Mouse (Mus musculus) kidney, postnatal 0 days (tissue): ENCODE measurements around the gene Slc17a4. TPM values are rescaled to one million over a fixed set of nuclear protein-coding genes. Genes with fewer than 3 reads are reported as not detected.
A peak's percentile ranks its signal among the peaks of the same experiment; 100 is the strongest.

ENCODE experiments used
- ATAC-seq: fragments of 200-750 bp; cut with Nextera tagmentation; replicated peaks from 2 replicates; pipeline ENCODE4 v1.8.0; 2017; ENCODE audit warnings: low read depth, moderate number of reproducible peaks, moderate TSS enrichment, moderate library complexity; ENCODE audit not compliant: low FRiP score
- DNase-seq: peaks from one replicate; pipeline ENCODE4 v3.0.0-alpha.2; 2016; ENCODE audit warnings: low spot score
- H3K27ac ChIP-seq: fragments of 300-500 bp; sonication (generic); 2 replicates; pipeline ENCODE4 v1.5.1; 2014; ENCODE audit warnings: mild to moderate bottlenecking
- H3K27me3 ChIP-seq: fragments of 300-500 bp; sonication (generic); 2 replicates; pipeline ENCODE4 v1.6.1; 2014; ENCODE audit warnings: low read length, mixed read lengths; ENCODE audit not compliant: insufficient read depth
- H3K36me3 ChIP-seq: fragments of 300-500 bp; sonication (generic); 2 replicates; pipeline ENCODE4 v1.6.1; 2014; ENCODE audit warnings: low read length, mixed read lengths; ENCODE audit not compliant: insufficient read depth
- H3K4me1 ChIP-seq: fragments of 300-500 bp; sonication (generic); replicated peaks from 2 replicates; pipeline ENCODE4 v1.6.1; 2014; ENCODE audit warnings: antibody characterized with exemption, low read length, mixed read lengths; ENCODE audit not compliant: insufficient read depth
- H3K4me2 ChIP-seq: fragments of 300-500 bp; sonication (generic); 2 replicates; pipeline ENCODE4 v1.6.1; 2014; ENCODE audit warnings: mild to moderate bottlenecking, low read length, moderate library complexity, mixed read lengths
- H3K4me3 ChIP-seq: fragments of 300-500 bp; sonication (generic); replicated peaks from 2 replicates; pipeline ENCODE4 v1.5.1; 2014; ENCODE audit warnings: low read depth, low read length
- H3K9ac ChIP-seq: fragments of 300-500 bp; sonication (generic); 2 replicates; pipeline ENCODE4 v1.6.1; 2014; ENCODE audit warnings: low read depth, low read length
- H3K9me3 ChIP-seq: fragments of 300-500 bp; sonication (generic); replicated peaks from 2 replicates; pipeline ENCODE4 v1.6.1; 2016; ENCODE audit warnings: low read length, inconsistent platforms, mixed read lengths
- CTCF ChIP-seq: IDR thresholded peaks from 2 replicates; pipeline ENCODE4 v1.5.1; 2016; ENCODE audit warnings: antibody characterized with exemption, low read depth, mild to moderate bottlenecking, moderate library complexity
- WGBS: fragments of 180-500 bp; shearing (Covaris S2); extraction: QIAGEN DNeasy Blood & Tissue Kit; methylation state at CpG from one replicate; pipeline ENCODE4 v1.1.7; 2014; 5-methylcytosine and 5-hydroxymethylcytosine counted together
- polyA plus RNA-seq: library from polyadenylated mRNA; unstranded; fragments of >200 nt; fragmentation: Nextera tagmentation; extraction: Ambion mirVana; gene quantifications from 2 replicates; pipeline ENCODE4 v1.2.1, GENCODE M21; 2015

The Slc17a4 gene
- polyA plus RNA-seq, 1 experiment from 2014 or later: 3.6 TPM

DNA sequence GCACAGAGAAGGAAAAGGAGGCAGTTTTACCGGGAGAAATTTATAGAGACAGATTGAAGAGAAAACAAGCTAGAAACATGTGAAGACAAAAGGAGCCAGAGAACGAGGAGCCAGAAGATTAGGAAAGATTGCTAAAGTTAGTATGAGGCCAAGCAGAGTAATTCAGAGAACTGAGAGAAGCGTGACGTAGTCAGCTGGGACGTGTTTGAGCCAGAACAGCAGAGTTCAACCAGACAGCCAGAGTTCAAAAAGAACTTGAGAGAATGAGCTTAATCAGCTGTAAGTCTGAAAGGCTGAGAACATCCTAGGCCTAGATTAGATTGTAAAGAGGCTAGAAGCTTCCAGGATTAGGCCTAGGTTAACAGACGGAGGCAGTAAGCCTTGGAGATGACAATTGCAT is 25.5 kb upstream of the Slc17a4 start:
- no peaks in the 10 kb centered on the region for H3K4me1 ChIP-seq
- H3K9ac ChIP-seq: no peak overlapping the region
- ATAC-seq: peak; percentile 49; the same call in 1 of the 2 replicates
- no peaks in the 10 kb centered on the region for H3K27me3 ChIP-seq
- H3K4me2 ChIP-seq: no peak overlapping the region
- H3K4me3 ChIP-seq: no peak overlapping the region
- H3K9me3 ChIP-seq: no peaks in the 10 kb centered on the region
- H3K27ac ChIP-seq: no peak overlapping the region
- H3K36me3 ChIP-seq: no peaks in the 10 kb centered on the region
- WGBS: 50% methylated on average over 6 of the region's 6 CpGs
- TF ChIP-seq CTCF: no peak
- DNase-seq: peak; percentile 65

DNA sequence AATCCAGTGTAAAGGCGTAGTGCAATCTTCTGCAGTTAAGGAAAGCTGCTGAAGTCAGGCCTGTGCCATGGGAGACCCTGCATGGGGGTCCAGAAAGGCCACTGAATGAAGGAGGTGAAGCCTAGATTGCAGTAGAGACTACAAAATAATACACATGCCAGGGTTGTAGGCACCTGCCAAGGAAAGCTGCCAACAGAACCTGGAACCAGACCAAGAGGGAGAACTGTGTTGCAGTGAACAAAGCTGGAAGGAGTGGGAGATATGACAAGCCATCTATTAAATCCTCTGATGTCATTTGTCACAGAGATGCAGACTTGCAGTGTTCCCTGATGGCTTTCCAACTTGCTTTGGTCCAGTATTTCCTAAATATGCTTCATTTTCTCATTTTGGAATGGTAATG is 23.9 kb upstream of the Slc17a4 start:
- TF ChIP-seq CTCF: no peak
- H3K27ac ChIP-seq: no peak overlapping the region
- H3K36me3 ChIP-seq: no peaks in the 10 kb centered on the region
- H3K4me1 ChIP-seq: no peaks in the 10 kb centered on the region
- H3K4me2 ChIP-seq: no peak overlapping the region
- DNase-seq (no peak), ATAC-seq (no peak)
- H3K4me3 ChIP-seq: no peak overlapping the region
- H3K9me3 ChIP-seq: no peaks in the 10 kb centered on the region
- no peak overlapping the region for H3K9ac ChIP-seq
- no peaks in the 10 kb centered on the region for H3K27me3 ChIP-seq
- 88% methylated on average over 1 of the region's 1 CpGs for WGBS

DNA sequence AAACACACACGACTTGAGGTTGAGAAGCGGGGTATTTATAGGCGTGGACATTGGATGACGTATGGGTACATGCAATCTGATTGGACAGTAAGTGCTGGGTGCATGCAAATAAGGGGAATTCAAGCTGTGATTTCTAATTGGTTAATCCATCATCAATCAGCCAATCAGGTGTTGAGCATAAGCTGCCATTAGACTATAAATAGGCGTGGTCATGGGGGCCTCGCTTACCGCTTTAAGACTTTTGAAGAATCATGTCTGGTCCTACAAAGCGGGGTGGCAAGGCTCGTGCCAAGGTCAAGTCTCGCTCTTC is 19.4 kb upstream of the Slc17a4 start, which contains the start of gene Hist1h2aa:
Hist1h2aa (plus strand) TSS at position 252 of the 310 bp plus-strand sequence.
- Histone ChIP-seq H3K27me3 (no peaks in the 10 kb centered on the region), H3K36me3 (no peaks in the 10 kb centered on the region), H3K9ac (no peak within 1 kb of the TSS), H3K4me3 (no peak within 1 kb of the TSS), H3K27ac (no peak within 1 kb of the TSS), H3K4me2 (no peak within 1 kb of the TSS), H3K4me1 (no peaks in the 10 kb centered on the region), H3K9me3 (no peaks in the 10 kb centered on the region)
- ATAC-seq: no peak
- 93% methylated on average over 10 of the region's 10 CpGs for WGBS
- TF ChIP-seq CTCF: no peak
- no peak for DNase-seq

DNA sequence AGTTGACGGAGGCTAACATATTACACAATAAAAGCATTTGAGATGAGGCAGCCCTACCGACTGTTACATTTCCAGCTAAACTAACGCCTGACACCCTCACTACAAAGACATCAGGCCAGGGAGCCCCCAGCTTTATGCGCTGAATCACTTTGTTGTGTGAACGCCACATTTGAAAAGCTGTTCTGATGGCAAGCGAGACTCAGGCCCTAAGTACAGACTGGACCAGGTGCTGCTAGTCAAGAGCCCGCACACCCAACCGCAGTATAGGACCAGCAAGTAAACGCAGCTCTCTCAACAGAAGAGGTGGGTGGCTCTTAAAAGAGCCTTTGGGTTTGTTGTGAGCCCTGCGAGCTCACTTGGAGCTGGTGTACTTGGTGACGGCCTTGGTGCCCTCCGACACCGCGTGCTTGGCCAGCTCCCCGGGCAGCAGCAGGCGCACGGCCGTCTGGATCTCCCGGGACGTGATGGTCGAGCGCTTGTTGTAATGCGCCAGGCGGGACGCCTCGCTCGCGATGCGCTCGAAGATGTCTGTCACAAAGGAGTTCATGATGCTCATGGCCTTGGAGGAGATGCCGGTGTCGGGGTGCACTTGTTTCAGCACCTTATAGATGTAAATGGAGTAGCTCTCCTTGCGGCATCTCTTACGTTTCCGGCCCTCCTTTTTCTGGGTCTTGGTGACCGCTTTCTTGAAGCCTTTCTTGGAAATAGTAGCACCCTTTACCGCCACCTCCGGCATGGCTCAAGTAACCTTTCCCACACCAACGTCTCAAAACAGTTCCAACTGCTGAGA is 18.8 kb upstream of the Slc17a4 start, which contains the start of gene Hist1h2ba:
Hist1h2ba (minus strand) TSS at position 736 of the 790 bp plus-strand sequence.
- Histone ChIP-seq H3K27me3 (no peaks in the 10 kb centered on the region), H3K4me1 (no peaks in the 10 kb centered on the region), H3K9me3 (no peaks in the 10 kb centered on the region), H3K9ac (no peak within 1 kb of the TSS), H3K4me3 (no peak within 1 kb of the TSS), H3K27ac (no peak within 1 kb of the TSS), H3K4me2 (no peak within 1 kb of the TSS), H3K36me3 (no peaks in the 10 kb centered on the region)
- ATAC-seq (no peak), DNase-seq (no peak)
- TF ChIP-seq CTCF: no peak
- WGBS: 93% methylated on average over 36 of the region's 39 CpGs

DNA sequence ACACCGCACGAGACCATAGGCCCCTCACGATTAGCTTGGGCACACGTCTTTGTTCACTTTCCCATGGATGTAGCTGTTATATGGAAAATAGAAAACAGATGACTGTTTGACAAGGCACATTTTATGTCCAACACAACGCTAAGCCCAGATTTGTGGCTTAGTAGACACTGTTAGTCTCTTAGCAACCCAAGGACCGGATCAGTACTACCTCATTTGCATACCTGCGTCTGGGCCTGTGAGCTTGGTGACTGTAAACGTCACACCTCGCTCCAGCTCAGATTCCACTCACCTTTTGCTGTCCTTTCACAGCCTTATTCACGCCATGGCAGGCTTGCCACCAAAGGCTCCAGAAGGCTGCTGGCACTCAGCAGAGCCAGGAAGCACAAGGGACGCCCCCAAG is 16.1 kb upstream of the Slc17a4 start:
- Histone ChIP-seq H3K9ac (no peak overlapping the region), H3K27me3 (no peaks in the 10 kb centered on the region), H3K27ac (no peak overlapping the region), H3K4me3 (no peak overlapping the region), H3K9me3 (no peaks in the 10 kb centered on the region), H3K4me1 (no peaks in the 10 kb centered on the region), H3K36me3 (no peaks in the 10 kb centered on the region), H3K4me2 (no peak overlapping the region)
- TF ChIP-seq CTCF: no peak
- DNase-seq: no peak
- no peak for ATAC-seq
- WGBS: 67% methylated on average over 11 of the region's 11 CpGs

DNA sequence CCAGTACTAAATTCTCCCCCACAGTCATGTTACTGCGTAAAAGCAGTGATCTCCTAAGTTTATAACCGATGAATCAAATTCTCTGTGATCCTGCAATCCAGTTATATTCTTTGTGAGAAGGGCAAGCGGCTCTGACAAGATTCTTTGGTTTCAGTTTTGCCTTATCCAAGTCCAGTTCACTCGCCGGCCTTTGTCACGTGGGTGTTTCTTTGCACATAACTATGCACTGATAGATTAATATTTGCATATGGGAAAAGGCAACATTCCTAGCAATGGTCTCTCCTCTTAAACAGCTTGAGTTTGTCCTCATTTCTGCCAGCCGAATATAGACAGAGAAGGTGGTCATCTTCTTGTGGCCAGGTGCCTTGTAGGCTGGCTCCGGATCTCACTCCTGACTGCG is 15.7 kb upstream of the Slc17a4 start:
- 78% methylated on average over 9 of the region's 9 CpGs for WGBS
- no peaks in the 10 kb centered on the region for H3K4me1 ChIP-seq
- DNase-seq (no peak), ATAC-seq (no peak)
- H3K4me2 ChIP-seq: no peak overlapping the region
- no peaks in the 10 kb centered on the region for H3K36me3 ChIP-seq
- H3K27ac ChIP-seq: no peak overlapping the region
- H3K9ac ChIP-seq: no peak overlapping the region
- H3K9me3 ChIP-seq: no peaks in the 10 kb centered on the region
- no peak overlapping the region for H3K4me3 ChIP-seq
- no peak for TF ChIP-seq CTCF
- no peaks in the 10 kb centered on the region for H3K27me3 ChIP-seq
